Mouse (Mus musculus) neural tube, embryonic 13.5 days (tissue): ENCODE measurements around the gene Myl6. TPM values are rescaled to one million over a fixed set of nuclear protein-coding genes. Genes with fewer than 3 reads are reported as not detected.
"Not testable (repeated sequence)": the region's sequence is repeated elsewhere in the genome, so short reads cannot be mapped to it uniquely, and the experiment has no call there.

Experiments
- ATAC-seq: fragments of 200-750 bp; cut with Nextera tagmentation; 2 replicates; pipeline ENCODE4 v1.8.0; 2017; ENCODE audit warnings: low read depth, mild to moderate bottlenecking, moderate TSS enrichment, moderate library complexity
- H3K27ac ChIP-seq: fragments of 300-500 bp; sonication (generic); replicated peaks from 2 replicates; pipeline ENCODE4 v1.5.1; 2015; ENCODE audit warnings: moderate library complexity, mild to moderate bottlenecking, inconsistent platforms
- H3K27me3 ChIP-seq: fragments of 300-500 bp; sonication (generic); 2 replicates; pipeline ENCODE4 v1.6.1; 2015; ENCODE audit warnings: mild to moderate bottlenecking, inconsistent platforms
- H3K36me3 ChIP-seq: fragments of 300-500 bp; sonication (generic); 2 replicates; pipeline ENCODE4 v1.6.1; 2015; ENCODE audit warnings: mild to moderate bottlenecking, inconsistent platforms
- H3K4me1 ChIP-seq: fragments of 300-500 bp; sonication (generic); replicated peaks from 2 replicates; pipeline ENCODE4 v1.6.1; 2015; ENCODE audit warnings: inconsistent platforms
- H3K4me2 ChIP-seq: fragments of 300-500 bp; sonication (generic); 2 replicates; pipeline ENCODE4 v1.6.1; 2015; ENCODE audit warnings: inconsistent platforms, mild to moderate bottlenecking, moderate library complexity
- H3K4me3 ChIP-seq: fragments of 300-500 bp; sonication (generic); 2 replicates; pipeline ENCODE4 v1.5.1; 2015; ENCODE audit warnings: mild to moderate bottlenecking, inconsistent platforms
- H3K9ac ChIP-seq: fragments of 300-500 bp; sonication (generic); 2 replicates; pipeline ENCODE4 v1.6.1; 2015; ENCODE audit warnings: moderate library complexity, mild to moderate bottlenecking, inconsistent platforms
- H3K9me3 ChIP-seq: fragments of 300-500 bp; sonication (generic); 2 replicates; pipeline ENCODE4 v1.6.1; 2016; ENCODE audit warnings: inconsistent platforms
- WGBS: fragments of 180-500 bp; shearing (Covaris S2); methylation state at CpG from one replicate; pipeline ENCODE4 v1.1.7; 2015; 5-methylcytosine and 5-hydroxymethylcytosine counted together
- polyA plus RNA-seq: library from polyadenylated mRNA; unstranded; fragments of >200 nt; fragmentation: Nextera tagmentation; extraction: Ambion mirVana; gene quantifications from 2 replicates; pipeline ENCODE4 v1.2.1, GENCODE M21; 2015

Myl6 gene
- polyA plus RNA-seq, 1 experiment from 2014 or later, result 1,105 TPM

DNA sequence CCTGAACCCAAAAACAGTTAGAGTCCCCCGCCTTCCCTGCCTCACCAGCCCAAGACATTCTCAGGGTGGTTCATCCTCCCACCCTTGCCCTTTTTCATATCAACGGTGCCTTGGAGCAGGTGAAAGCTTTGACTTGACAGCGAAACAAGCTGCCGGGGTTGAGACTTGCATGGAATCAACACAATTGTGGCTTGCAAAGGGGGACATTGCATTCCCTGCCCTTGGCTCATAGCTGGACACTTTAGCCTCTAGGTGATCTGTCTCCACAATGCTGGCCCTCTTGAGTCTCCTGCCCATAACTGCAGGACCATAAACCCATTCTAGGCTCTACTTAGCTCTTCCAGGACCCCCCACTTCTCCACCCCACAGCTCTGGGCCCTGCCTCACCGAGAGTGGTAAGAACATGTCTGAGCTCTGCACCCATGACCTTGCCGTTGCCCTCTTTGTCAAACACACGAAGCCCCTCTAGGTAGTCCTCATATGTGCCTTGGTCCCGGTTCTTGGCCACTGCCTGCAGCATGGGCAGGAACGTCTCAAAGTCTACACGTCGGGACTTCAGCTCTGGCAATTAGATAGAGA, 811 bp upstream of the Myl6 start:
- Histone ChIP-seq H3K4me3 (peak overlapping the region; percentile 87), H3K9ac (peak overlapping the region; percentile 96), H3K27me3 (no peaks in the 10 kb centered on the region), H3K27ac (peak overlapping the region; percentile 97), H3K36me3 (peaks cover 22% of the 10 kb centered on the region), H3K9me3 (no peaks in the 10 kb centered on the region), H3K4me2 (peak overlapping the region; percentile 76), H3K4me1 (peaks cover 69% of the 10 kb centered on the region)
- 59% methylated on average over 11 of the region's 11 CpGs for WGBS
- ATAC-seq, result no peak

DNA sequence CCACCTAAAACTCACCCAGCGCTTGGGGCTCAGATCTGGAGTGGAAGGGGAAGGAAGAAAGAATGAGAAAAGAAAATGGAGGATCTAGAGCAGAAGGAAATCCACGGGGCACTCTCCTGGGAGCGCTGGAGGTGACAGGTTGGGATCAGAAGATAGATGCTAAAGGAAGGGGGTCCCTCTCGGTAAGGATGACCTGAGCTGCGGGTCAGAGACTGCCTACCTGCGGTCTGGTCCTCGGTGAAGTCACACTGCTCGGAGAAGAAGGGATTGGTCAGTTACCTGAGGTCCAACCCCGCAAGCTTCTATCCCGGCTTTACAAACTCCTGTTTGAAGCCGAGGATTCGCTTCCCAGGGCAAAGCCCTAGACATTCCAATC, 638 bp downstream of the Myl6 start:
- ATAC-seq, result peak; percentile 48
- Histone ChIP-seq H3K4me3 (peak overlapping the region; percentile 87), H3K27ac (peak overlapping the region; percentile 97), H3K4me1 (peaks cover 61% of the 10 kb centered on the region), H3K9ac (peak overlapping the region; percentile 96), H3K27me3 (no peaks in the 10 kb centered on the region), H3K9me3 (no peaks in the 10 kb centered on the region), H3K4me2 (peak overlapping the region; percentile 76), H3K36me3 (peaks cover 36% of the 10 kb centered on the region)
- 0% methylated on average over 12 of the region's 12 CpGs for WGBS

DNA sequence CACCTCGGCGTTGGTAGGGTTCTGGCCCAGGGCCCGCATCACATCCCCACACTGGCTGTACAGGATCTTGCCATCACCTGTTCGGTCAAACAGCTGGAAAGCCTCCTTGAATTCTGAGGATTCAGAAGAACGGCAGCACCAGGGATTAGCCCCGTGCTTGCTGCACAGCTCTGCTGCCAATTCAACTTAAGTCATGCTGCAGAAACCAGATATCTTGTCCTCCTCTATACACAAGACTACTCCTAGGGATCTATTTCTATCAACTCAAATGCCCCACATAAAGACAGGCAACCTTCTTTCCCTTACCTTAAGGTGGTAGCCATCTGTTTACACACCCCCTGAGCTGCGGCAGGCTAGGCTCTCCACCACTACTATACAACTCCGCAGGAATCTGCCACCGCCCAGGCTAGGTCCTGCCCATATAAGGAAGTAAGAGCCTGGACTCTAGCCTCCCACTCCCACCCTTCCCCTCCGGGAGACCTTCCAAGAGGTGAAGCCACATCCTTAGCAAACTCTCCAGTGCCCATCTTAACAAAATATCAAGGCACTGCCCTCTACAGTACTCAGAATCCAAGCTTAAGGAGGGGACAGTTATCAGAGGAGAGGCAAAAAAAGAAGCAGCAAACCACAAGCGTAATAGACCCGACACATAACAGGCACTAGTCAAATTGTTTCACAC, 1.2 kb downstream of the Myl6 start:
- Histone ChIP-seq H3K27ac (peak overlapping the region; percentile 97), H3K4me2 (peak overlapping the region; percentile 76), H3K27me3 (no peaks in the 10 kb centered on the region), H3K36me3 (peaks cover 42% of the 10 kb centered on the region), H3K9me3 (no peaks in the 10 kb centered on the region), H3K9ac (peak overlapping the region; percentile 96), H3K4me3 (peak overlapping the region; percentile 87), H3K4me1 (peaks cover 56% of the 10 kb centered on the region)
- whole genome bisulfite sequencing, result 29% methylated on average over 12 of the region's 12 CpGs
- peak; percentile 26; the same call in 1 of the 2 replicates for ATAC-seq

DNA sequence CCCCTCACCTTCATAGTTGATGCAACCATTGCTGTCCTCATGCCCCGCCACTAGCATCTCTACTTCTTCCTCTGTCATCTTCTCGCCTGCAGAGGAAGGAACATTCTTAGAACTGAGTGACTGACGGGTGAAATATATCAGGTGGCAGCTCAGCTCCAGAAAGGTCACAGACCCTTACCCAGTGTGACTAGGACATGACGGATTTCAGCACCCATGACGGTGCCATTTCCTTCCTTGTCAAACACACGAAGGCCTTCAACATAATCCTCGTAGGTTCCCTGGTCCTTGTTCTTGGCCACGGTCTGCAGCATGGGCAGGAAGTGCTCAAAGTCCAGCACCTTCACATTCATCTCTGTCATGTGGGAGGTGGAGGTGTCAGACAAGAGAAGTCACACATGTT, 1.9 kb downstream of the Myl6 start:
- ATAC-seq, H3K27me3 ChIP-seq, H3K27ac ChIP-seq, H3K9me3 ChIP-seq: not testable (repeated sequence)
- Histone ChIP-seq H3K4me3 (peak overlapping the region; percentile 87), H3K4me1 (peaks cover 48% of the 10 kb centered on the region), H3K9ac (peak overlapping the region; percentile 96), H3K4me2 (peak overlapping the region; percentile 76), H3K36me3 (peaks cover 49% of the 10 kb centered on the region)
- 66% methylated on average over 8 of the region's 8 CpGs for WGBS

DNA sequence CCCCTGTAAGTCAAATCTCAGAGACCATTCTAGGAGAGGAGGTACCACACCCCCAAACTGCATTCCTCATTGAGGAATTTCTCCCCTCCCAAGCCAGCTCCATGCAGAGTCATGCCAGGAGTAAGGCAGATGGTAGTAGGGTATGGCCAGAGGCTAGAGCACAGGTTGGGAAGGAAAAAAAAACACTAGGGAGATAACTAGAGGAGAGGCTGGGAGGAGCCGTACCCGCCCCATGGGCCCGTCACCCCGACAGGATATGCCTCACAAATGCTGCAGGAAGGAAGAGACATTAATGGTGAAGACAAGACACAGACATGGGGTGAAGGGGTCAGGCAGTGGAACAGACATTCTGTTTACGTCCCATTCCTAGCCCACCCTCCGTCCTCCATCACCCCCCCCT, 2.5 kb downstream of the Myl6 start:
- Histone ChIP-seq H3K9me3 (no peaks in the 10 kb centered on the region), H3K4me1 (peaks cover 43% of the 10 kb centered on the region), H3K9ac (peak overlapping the region; percentile 96), H3K27ac (peak overlapping the region; percentile 43; the same call in 1 of the 2 replicates), H3K4me3 (peak overlapping the region; percentile 87), H3K4me2 (peak overlapping the region; percentile 76), H3K36me3 (peaks cover 53% of the 10 kb centered on the region), H3K27me3 (no peaks in the 10 kb centered on the region)
- no peak for ATAC-seq
- WGBS, result 74% methylated on average over 6 of the region's 6 CpGs

DNA sequence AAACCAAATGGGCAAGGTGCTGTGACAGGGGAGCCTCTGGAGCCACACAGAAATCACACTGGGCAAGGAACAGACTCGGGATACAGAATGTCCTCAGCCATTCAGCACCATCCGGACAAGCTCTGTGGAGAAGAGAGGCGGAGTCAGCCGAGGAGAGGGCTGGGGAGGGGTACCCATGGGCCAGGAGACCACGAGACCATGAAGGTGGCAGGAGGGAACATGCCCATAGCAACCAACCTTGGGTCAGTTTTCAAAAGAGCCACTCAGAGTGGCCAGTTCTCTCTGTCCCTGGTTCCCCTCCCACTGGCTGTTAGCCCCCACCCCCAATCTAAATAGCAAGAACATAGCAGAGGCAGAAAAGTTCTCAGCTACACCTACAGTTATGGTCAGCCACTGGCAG, 3.0 kb downstream of the Myl6 start:
- H3K9ac ChIP-seq, result peak overlapping the region; percentile 96; the same call in 1 of the 2 replicates
- H3K4me2 ChIP-seq, result peak overlapping the region; percentile 76
- no peaks in the 10 kb centered on the region for H3K9me3 ChIP-seq
- H3K36me3 ChIP-seq, result peaks cover 59% of the 10 kb centered on the region
- ATAC-seq, result no peak
- H3K27ac ChIP-seq, result peak overlapping the region; percentile 43; the same call in 1 of the 2 replicates
- peaks cover 41% of the 10 kb centered on the region for H3K4me1 ChIP-seq
- H3K27me3 ChIP-seq, result no peaks in the 10 kb centered on the region
- H3K4me3 ChIP-seq, result peak overlapping the region; percentile 87; the same call in 1 of the 2 replicates
- WGBS, result 55% methylated on average over 5 of the region's 5 CpGs

DNA sequence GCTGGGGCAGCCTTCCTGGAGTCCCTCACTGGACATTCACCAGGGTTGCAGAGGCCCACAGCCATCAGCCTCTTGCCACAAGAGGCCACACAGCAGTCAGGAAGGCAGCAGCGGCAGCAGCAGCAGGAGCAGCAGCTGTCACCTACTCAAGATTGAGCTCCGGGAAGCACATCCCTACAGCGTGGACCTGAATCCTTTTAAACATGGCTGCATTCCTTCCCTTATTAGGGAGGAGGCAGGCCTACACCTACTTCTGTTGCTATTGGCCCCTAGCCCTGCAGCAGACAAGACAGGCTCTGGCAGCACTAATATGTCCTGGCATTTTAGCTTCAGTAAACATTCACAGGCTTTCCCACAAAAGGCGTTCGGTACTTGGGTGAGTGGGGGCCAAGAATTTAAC, 3.7 kb downstream of the Myl6 start:
- H3K4me2 ChIP-seq, result no peak overlapping the region
- no peak for ATAC-seq
- WGBS, result 74% methylated on average over 5 of the region's 5 CpGs
- H3K27ac ChIP-seq, result 0 out of 2 replicates have a peak overlapping the region, but pooled peaks have one; percentile 23
- H3K9ac ChIP-seq, result peak overlapping the region; percentile 43; the same call in 1 of the 2 replicates
- peaks cover 65% of the 10 kb centered on the region for H3K36me3 ChIP-seq
- H3K4me1 ChIP-seq, result peaks cover 39% of the 10 kb centered on the region
- no peak overlapping the region for H3K4me3 ChIP-seq
- no peaks in the 10 kb centered on the region for H3K27me3 ChIP-seq
- no peaks in the 10 kb centered on the region for H3K9me3 ChIP-seq

DNA sequence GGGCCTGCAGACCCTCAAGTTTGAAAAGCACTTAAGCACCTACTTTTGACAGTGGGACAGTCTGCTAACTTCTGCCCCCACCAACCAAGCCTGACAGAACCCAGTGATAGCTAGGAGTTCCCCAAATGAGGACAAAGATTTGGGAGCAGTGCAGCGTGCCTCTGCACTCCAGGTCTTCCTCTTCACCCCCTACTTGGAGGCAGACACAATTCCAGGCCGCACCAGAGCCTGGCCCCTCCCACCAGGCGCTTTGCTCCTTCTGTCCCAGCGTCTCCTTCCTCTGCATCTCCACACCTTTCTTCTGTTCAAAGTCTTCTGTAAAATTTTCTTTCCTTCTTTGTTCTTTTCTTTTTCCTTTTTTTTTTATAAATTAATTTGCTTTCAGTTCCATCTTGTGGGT, 4.2 kb downstream of the Myl6 start:
- no peak for ATAC-seq
- Histone ChIP-seq H3K27me3 (no peaks in the 10 kb centered on the region), H3K9ac (peak overlapping the region; percentile 43; the same call in 1 of the 2 replicates), H3K27ac (peak overlapping the region; percentile 23; the same call in 1 of the 2 replicates), H3K4me3 (no peak overlapping the region), H3K4me1 (peaks cover 34% of the 10 kb centered on the region), H3K4me2 (no peak overlapping the region), H3K36me3 (peaks cover 69% of the 10 kb centered on the region), H3K9me3 (no peaks in the 10 kb centered on the region)
- WGBS, result 67% methylated on average over 4 of the region's 4 CpGs

DNA sequence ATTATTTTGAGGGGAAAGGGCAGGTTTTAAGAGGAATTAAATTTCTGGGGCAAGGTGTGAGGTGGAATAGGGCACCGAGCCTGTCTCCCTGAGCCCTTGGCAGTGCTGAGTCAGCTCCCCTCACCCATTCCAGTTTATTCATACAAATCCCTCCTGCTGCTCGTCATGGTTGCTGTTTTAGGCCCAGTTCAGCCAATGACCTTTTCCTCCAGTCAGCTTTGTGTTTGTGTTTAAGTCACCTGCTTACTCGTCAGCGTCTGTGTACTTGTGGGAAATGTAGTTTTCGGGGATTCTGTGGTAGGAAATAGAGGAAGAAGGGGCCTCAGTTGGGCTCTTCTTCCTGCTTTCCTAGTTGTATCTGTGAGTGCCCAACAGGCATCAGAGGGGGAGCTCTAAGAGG, 4.6 kb downstream of the Myl6 start:
- WGBS, result 70% methylated on average over 5 of the region's 5 CpGs
- Histone ChIP-seq H3K36me3 (peaks cover 73% of the 10 kb centered on the region), H3K27ac (no peak overlapping the region; the same call in 1 of the 2 replicates)

DNA sequence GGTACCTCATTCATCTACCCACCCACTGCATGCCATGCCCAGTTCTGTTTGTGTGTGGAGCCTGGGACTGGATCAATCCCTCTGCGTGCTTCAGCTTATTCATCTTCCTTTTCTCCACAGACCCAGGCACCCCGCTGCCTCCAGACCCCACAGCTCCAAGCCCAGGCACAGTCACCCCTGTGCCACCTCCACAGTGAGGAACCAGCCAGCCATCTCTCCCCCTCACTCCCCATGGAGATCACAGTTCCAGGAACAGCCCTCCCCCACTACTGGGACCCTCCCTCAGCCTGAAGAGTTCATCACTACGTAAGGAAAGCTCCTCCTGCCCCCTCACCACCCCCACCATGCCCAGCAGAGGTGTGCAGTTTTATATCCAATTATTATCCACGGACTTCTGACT, 5.2 kb downstream of the Myl6 start:
- no peaks in the 10 kb centered on the region for H3K9me3 ChIP-seq
- ATAC-seq, result no peak
- H3K27ac ChIP-seq, result no peak overlapping the region
- no peak overlapping the region for H3K4me3 ChIP-seq
- 80% methylated on average over 4 of the region's 4 CpGs for WGBS
- H3K4me1 ChIP-seq, result peaks cover 29% of the 10 kb centered on the region
- H3K4me2 ChIP-seq, result no peak overlapping the region
- peaks cover 79% of the 10 kb centered on the region for H3K36me3 ChIP-seq
- no peak overlapping the region for H3K9ac ChIP-seq
- no peaks in the 10 kb centered on the region for H3K27me3 ChIP-seq

More for the DNA sequence above, 4.6 kb downstream of the Myl6 start:
- peaks cover 30% of the 10 kb centered on the region for H3K4me1 ChIP-seq
- no peak overlapping the region for H3K4me3 ChIP-seq
- H3K9ac ChIP-seq, result no peak overlapping the region
- no peaks in the 10 kb centered on the region for H3K27me3 ChIP-seq
- no peaks in the 10 kb centered on the region for H3K9me3 ChIP-seq
- no peak for ATAC-seq
- H3K4me2 ChIP-seq, result no peak overlapping the region

DNA sequence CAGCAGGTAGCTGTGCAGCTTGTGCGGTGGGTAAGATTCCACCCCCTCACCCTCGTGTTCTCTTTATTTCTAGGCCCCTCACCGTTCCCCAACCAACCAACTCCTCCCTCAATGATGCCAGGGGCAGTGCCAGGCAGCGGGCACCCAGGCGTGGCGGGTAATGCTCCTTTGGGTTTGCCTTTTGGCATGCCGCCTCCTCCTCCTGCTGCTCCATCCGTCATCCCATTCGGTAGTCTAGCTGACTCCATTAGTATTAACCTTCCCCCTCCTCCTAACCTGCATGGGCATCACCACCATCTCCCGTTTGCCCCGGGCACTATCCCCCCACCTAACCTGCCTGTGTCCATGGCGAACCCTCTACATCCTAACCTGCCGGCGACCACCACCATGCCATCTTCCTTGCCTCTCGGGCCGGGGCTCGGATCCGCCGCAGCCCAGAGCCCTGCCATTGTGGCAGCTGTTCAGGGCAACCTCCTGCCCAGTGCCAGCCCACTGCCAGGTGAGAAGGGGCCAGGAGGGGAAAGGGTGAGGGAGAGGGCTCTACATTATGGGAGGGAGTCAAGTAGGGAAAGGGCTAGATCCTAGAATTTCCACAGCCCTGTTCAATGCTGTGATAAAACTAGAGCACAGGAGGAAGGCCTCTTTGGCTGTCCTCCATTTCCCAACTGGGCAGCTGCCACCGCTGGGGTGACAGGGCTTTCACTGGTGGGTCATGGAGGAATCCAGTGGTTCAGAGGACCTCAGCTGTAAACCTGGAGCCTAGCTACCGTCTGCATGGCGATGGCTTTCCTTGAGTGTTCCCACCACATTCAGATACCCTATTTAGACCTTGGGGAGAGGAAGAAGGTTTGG, 5.9 kb downstream of the Myl6 start:
- Histone ChIP-seq H3K36me3 (peaks cover 86% of the 10 kb centered on the region), H3K4me2 (no peak overlapping the region), H3K27ac (no peak overlapping the region), H3K4me1 (peaks cover 29% of the 10 kb centered on the region), H3K4me3 (no peak overlapping the region), H3K9ac (no peak overlapping the region), H3K9me3 (no peaks in the 10 kb centered on the region), H3K27me3 (no peaks in the 10 kb centered on the region)
- WGBS, result 90% methylated on average over 22 of the region's 22 CpGs
- no peak for ATAC-seq

DNA sequence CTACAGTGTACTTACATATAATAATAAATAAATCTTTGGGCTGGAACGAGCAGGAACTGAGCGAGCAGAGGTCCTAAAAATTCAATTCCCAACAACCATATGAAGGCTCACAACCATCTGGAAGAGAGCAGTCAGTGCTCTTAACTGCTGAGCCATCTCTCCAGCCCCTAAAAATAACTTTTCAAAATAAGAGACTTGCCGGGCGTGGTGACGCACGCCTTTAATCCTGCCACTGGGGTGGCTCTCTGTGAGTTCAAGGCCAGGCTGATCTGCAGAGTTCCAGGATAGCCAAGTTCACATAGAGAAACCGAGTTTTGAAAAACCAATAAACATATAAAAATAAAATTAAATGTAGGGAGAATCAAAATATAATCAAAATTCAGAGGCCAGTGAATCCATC, 7.6 kb downstream of the Myl6 start:
- WGBS, result 93% methylated on average over 7 of the region's 7 CpGs
- H3K4me3 ChIP-seq, result no peak overlapping the region
- no peaks in the 10 kb centered on the region for H3K9me3 ChIP-seq
- no peak overlapping the region for H3K4me2 ChIP-seq
- no peak for ATAC-seq
- H3K27ac ChIP-seq, result no peak overlapping the region
- H3K9ac ChIP-seq, result no peak overlapping the region
- H3K36me3 ChIP-seq, result peaks cover 97% of the 10 kb centered on the region
- no peaks in the 10 kb centered on the region for H3K27me3 ChIP-seq
- peaks cover 13% of the 10 kb centered on the region for H3K4me1 ChIP-seq
